Mouse (Mus musculus) neural tube, embryonic 14.5 days (tissue): ENCODE data around the gene Samd5. TPM values are rescaled to one million over a fixed set of nuclear protein-coding genes. Genes with fewer than 3 reads are reported as not detected.

Experiments used
- ATAC-seq: fragments of 200-750 bp; cut with Nextera tagmentation; 2 replicates; pipeline ENCODE4 v1.8.0; 2017; ENCODE audit warnings: low read depth, mild to moderate bottlenecking, moderate TSS enrichment, moderate library complexity
- H3K27ac ChIP-seq: fragments of 300-500 bp; sonication (generic); 2 replicates; pipeline ENCODE4 v1.5.1; 2014; ENCODE audit warnings: low read depth, mild to moderate bottlenecking, control low read depth, low read length, moderate library complexity, mixed read lengths
- H3K27me3 ChIP-seq: fragments of 300-500 bp; sonication (generic); 2 replicates; pipeline ENCODE4 v1.6.1; 2014; ENCODE audit warnings: low read length; ENCODE audit not compliant: control insufficient read depth, insufficient read depth
- H3K36me3 ChIP-seq: fragments of 300-500 bp; sonication (generic); 2 replicates; pipeline ENCODE4 v1.6.1; 2014; ENCODE audit warnings: low read length, mixed read lengths; ENCODE audit not compliant: control insufficient read depth, insufficient read depth
- H3K4me1 ChIP-seq: fragments of 300-500 bp; sonication (generic); 2 replicates; pipeline ENCODE4 v1.6.1; 2014; ENCODE audit warnings: low read length; ENCODE audit not compliant: control insufficient read depth, insufficient read depth
- H3K4me2 ChIP-seq: fragments of 300-500 bp; sonication (generic); 2 replicates; pipeline ENCODE4 v1.6.1; 2014; ENCODE audit warnings: mild to moderate bottlenecking, low read depth, low read length, control low read depth
- H3K4me3 ChIP-seq: fragments of 300-500 bp; sonication (generic); 2 replicates; pipeline ENCODE4 v1.5.1; 2014; ENCODE audit warnings: low read depth, low read length, control low read depth, mixed read lengths
- H3K9ac ChIP-seq: fragments of 300-500 bp; sonication (generic); replicated peaks from 2 replicates; pipeline ENCODE4 v1.6.1; 2014; ENCODE audit warnings: low read depth, mild to moderate bottlenecking, control low read depth, low read length, mixed read lengths
- H3K9me3 ChIP-seq: fragments of 300-500 bp; sonication (generic); 2 replicates; pipeline ENCODE4 v1.6.1; 2016; ENCODE audit warnings: low read length; ENCODE audit not compliant: control insufficient read depth
- WGBS: fragments of 180-500 bp; shearing (Covaris S2); extraction: QIAGEN DNeasy Blood & Tissue Kit; methylation state at CpG from one replicate; pipeline ENCODE4 v1.1.7; 2014; 5-methylcytosine and 5-hydroxymethylcytosine counted together
- polyA plus RNA-seq: library from polyadenylated mRNA; unstranded; fragments of >200 nt; fragmentation: Nextera tagmentation; extraction: Ambion mirVana; gene quantifications from 2 replicates; pipeline ENCODE4 v1.2.1, GENCODE M21; 2014

Gene Samd5
- polyA plus RNA-seq, 1 experiment from 2014 or later = 6.1 TPM

DNA sequence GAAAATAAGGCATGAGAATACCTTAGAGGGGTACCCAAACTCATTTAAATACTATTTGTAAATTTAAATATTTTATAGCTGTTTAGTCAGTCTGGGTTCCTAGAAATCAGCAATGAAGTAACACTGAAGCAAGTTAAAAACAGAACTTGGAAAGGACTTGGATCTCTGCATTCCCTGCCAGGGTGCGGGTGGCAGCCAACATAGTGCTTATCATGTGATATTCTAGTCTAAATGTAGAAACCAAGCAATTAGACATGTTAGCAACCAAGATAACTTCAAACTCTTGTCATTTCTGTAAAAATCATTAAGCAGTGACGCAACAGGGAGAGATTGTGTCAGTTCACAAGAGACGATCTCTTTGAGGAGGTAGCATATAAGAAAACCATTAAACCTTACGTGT, 32.9 kb downstream of the Samd5 start:
- H3K9ac ChIP-seq = no peak overlapping the region
- H3K4me1 ChIP-seq = no peaks in the 10 kb centered on the region
- H3K27ac ChIP-seq = no peak overlapping the region
- H3K36me3 ChIP-seq = no peaks in the 10 kb centered on the region
- WGBS = 96% methylated on average over 4 of the region's 4 CpGs
- ATAC-seq = no peak
- no peak overlapping the region for H3K4me2 ChIP-seq
- H3K9me3 ChIP-seq = no peaks in the 10 kb centered on the region
- no peak overlapping the region for H3K4me3 ChIP-seq
- no peaks in the 10 kb centered on the region for H3K27me3 ChIP-seq

DNA sequence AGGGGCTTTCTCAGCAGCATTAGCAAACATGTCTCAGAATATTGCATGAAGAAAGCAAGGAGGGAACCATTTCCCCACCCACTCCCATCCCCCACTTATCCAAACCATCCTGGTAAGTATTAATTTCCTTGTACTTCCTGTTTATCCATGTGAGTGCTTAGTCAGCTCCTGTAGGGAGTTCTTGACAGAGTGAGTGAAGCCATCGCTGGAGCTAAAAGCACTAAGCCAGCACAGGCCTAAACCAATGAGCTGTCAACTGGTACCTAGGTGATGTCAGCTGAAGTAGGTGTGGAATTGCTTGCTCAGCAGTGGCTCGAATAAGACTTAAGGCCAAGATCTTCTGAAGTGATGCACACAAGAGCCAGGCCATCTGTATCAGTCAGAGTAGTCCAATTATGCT, 34.3 kb downstream of the Samd5 start:
- no peak overlapping the region for H3K4me2 ChIP-seq

DNA sequence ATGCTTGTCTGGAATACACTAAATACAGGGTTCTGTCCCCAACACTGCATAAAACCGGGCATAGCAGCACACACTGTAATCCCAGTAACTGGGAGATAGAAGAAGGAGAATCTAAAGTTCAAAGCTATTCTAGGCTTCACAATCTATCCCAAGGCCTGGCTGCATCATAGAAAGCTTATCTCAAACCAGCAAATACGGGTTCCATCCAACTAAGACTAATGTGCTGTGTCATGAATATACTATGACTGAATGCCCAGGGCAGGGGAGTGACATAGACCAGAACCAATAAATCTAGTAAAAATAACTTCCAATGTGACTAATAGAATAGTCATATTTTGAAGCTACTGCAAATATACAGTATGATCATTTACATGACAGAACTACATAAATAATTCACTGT, 35.0 kb downstream of the Samd5 start:
- no peak overlapping the region for H3K27ac ChIP-seq
- no peaks in the 10 kb centered on the region for H3K27me3 ChIP-seq
- no peak overlapping the region for H3K4me3 ChIP-seq
- H3K9ac ChIP-seq = no peak overlapping the region
- H3K9me3 ChIP-seq = no peaks in the 10 kb centered on the region
- H3K4me1 ChIP-seq = no peaks in the 10 kb centered on the region
- no peak overlapping the region for H3K4me2 ChIP-seq
- ATAC-seq = no peak
- WGBS = 75% methylated on average over 2 of the region's 2 CpGs
- no peaks in the 10 kb centered on the region for H3K36me3 ChIP-seq

More for the DNA sequence above, 34.3 kb downstream of the Samd5 start:
- no peaks in the 10 kb centered on the region for H3K4me1 ChIP-seq
- 78% methylated on average over 2 of the region's 2 CpGs for WGBS
- H3K36me3 ChIP-seq = no peaks in the 10 kb centered on the region
- no peak overlapping the region for H3K9ac ChIP-seq
- no peaks in the 10 kb centered on the region for H3K27me3 ChIP-seq
- H3K4me3 ChIP-seq = no peak overlapping the region
- no peak overlapping the region for H3K27ac ChIP-seq
- no peaks in the 10 kb centered on the region for H3K9me3 ChIP-seq
- ATAC-seq = no peak

DNA sequence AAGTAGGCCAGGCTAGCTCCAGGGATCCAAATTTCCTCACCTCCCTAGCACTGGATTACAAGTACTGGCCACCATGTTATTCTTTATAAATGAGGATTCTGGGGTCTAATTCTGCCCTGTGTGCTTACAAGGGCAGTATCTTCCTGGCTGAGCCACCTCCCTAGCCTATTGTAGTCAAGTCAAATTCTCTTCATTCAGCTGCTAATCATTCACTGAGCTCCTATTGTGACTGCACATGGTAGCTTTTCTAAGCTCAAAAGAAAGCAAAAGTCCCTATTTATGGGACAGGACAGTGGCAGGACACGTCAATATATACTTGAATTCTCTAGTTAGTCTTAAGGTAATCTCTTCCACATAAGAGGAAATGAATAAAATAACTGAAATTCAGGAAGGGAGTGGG, 49.7 kb downstream of the Samd5 start:
- 17% methylated on average over 1 of the region's 1 CpGs for WGBS
- H3K4me2 ChIP-seq = no peak overlapping the region
- H3K9me3 ChIP-seq = no peaks in the 10 kb centered on the region
- H3K4me1 ChIP-seq = no peaks in the 10 kb centered on the region
- H3K27me3 ChIP-seq = no peaks in the 10 kb centered on the region
- no peak for ATAC-seq
- H3K4me3 ChIP-seq = no peak overlapping the region
- H3K9ac ChIP-seq = no peak overlapping the region
- no peaks in the 10 kb centered on the region for H3K36me3 ChIP-seq
- no peak overlapping the region for H3K27ac ChIP-seq

DNA sequence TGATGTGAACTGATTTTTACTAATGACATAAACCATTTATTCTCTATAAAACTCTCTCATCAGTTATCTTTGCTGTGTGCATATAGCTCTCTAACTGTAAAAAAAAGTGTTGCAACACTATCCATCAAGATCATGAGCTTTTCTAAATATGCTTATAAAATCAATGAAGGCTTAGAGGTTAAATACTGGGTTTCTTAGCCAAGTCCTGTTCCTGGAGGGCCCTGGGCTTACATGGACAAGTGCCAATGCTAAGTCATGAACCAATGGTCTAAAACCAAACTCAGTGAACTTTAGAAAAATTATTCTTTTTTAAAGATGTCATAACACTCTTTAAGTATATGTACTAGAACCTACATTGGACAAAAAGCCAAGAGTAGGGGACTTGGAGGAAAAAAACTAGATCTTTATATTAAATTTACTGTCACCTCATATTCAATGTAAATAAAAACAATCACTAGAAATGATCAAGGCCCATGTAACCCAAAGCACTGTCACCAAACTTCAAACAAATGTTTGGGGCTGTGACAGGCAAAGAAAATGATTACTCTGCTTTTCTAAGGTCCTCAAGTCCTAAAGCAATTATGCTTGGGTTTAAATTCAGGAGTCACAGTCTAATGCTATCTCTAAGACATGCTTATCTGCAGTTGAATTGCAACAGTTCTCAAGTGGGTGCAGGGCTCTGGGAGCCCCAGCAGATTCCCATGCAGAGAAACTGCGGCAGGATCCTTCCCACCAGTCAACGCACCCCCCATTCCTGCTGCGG, 52.9 kb downstream of the Samd5 start:
- WGBS = 87% methylated on average over 3 of the region's 3 CpGs
- no peak overlapping the region for H3K4me3 ChIP-seq
- H3K27ac ChIP-seq = no peak overlapping the region
- H3K36me3 ChIP-seq = no peaks in the 10 kb centered on the region
- H3K9me3 ChIP-seq = no peaks in the 10 kb centered on the region
- H3K9ac ChIP-seq = no peak overlapping the region
- H3K27me3 ChIP-seq = no peaks in the 10 kb centered on the region
- H3K4me2 ChIP-seq = no peak overlapping the region
- no peak for ATAC-seq
- no peaks in the 10 kb centered on the region for H3K4me1 ChIP-seq

DNA sequence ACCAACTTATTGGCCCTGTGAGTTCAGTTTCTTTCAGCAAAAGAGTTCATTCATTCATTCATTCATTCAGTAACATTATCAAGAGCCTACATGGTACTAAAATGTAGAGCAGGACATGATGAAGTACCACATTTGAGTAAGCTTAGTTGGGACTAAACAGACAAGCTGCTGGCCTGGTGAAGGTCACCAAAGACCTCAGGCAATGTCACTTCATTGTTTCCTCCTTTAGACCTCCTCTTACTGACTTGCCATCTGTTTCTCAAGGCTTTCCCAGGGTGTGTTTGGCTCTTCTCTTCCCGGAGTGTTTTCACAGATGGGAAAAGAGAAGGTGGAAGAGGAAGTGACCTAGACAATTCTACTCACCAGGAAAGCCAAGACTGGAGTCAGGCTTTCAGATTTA, 54.0 kb downstream of the Samd5 start:
- Histone ChIP-seq H3K27ac (no peak overlapping the region), H3K9me3 (no peaks in the 10 kb centered on the region), H3K27me3 (no peaks in the 10 kb centered on the region), H3K4me1 (no peaks in the 10 kb centered on the region), H3K36me3 (no peaks in the 10 kb centered on the region), H3K9ac (no peak overlapping the region), H3K4me3 (no peak overlapping the region), H3K4me2 (no peak overlapping the region)
- no peak for ATAC-seq
- WGBS = 81% methylated on average over 1 of the region's 1 CpGs

DNA sequence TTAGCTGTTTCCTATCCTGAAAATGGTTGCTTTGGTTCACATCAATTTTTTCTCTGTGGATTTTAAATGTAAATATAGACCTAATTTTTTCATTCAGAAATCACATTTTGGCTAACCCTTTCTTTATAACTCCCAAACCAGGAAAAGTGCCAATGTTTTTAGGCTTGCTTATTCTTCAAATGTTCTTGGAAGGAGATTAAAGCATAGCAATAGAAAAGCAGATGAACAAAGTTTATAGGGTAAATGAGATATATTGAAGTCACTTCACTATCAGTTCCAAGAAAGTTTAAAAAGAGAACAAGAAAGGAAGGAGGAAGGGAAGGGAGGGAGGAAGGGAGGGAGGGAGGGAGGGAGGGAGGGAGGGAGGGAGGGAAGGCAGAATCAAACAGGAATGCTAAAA, 60.0 kb downstream of the Samd5 start:
- no peak overlapping the region for H3K4me3 ChIP-seq
- H3K27me3 ChIP-seq = no peaks in the 10 kb centered on the region
- H3K9ac ChIP-seq = no peak overlapping the region
- ATAC-seq = no peak
- H3K36me3 ChIP-seq = no peaks in the 10 kb centered on the region
- no peaks in the 10 kb centered on the region for H3K9me3 ChIP-seq
- no peak overlapping the region for H3K27ac ChIP-seq
- no peaks in the 10 kb centered on the region for H3K4me1 ChIP-seq
- no peak overlapping the region for H3K4me2 ChIP-seq

DNA sequence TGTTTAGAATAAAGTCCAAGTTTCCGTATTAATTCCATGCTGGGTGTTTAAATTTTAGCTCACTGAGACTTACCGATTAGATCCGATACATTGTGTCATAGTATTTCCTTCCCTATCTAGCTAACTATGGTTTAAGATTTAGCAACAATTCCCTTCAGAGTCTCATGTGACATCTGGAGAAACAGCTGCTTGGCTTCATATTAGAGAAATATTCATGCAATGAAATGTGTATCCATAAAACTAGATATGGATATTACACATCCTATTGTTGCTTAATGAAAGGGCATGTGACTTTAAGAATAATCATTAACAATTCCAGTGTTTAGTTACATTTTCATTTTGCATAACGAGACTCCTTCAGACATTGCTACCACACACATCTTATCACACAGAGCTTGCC, 66.2 kb downstream of the Samd5 start:
- Histone ChIP-seq H3K4me2 (no peak overlapping the region), H3K27me3 (no peaks in the 10 kb centered on the region), H3K9ac (no peak overlapping the region), H3K9me3 (no peaks in the 10 kb centered on the region), H3K27ac (no peak overlapping the region), H3K36me3 (no peaks in the 10 kb centered on the region), H3K4me1 (no peaks in the 10 kb centered on the region), H3K4me3 (no peak overlapping the region)
- WGBS = 80% methylated on average over 4 of the region's 4 CpGs
- no peak for ATAC-seq

DNA sequence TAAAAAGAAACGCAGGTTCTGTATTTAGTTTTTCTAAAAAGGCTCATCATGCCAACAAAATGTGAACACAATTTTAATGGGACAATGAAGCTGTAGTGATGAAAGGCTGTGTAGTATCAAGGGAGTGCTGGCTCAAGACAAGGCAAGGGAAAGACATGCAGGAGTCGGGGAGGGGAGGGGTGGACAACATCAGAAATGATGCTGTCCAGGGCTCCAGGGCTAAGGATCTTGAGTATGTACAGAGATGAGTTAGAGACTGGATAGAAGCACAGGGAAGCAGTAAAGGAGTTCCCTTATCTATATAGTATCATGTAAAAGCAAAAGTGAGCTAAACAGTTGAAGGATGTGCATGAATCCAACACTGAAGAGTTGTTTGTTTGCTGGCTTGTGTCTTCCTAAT, 67.9 kb downstream of the Samd5 start:
- no peak overlapping the region for H3K4me2 ChIP-seq
- H3K9me3 ChIP-seq = no peaks in the 10 kb centered on the region
- H3K27me3 ChIP-seq = no peaks in the 10 kb centered on the region
- no peak overlapping the region for H3K4me3 ChIP-seq
- no peak for ATAC-seq
- H3K36me3 ChIP-seq = no peaks in the 10 kb centered on the region
- H3K4me1 ChIP-seq = no peaks in the 10 kb centered on the region
- 90% methylated on average over 2 of the region's 2 CpGs for WGBS
- no peak overlapping the region for H3K9ac ChIP-seq
- no peak overlapping the region for H3K27ac ChIP-seq
